In the genomic region with DNA sequence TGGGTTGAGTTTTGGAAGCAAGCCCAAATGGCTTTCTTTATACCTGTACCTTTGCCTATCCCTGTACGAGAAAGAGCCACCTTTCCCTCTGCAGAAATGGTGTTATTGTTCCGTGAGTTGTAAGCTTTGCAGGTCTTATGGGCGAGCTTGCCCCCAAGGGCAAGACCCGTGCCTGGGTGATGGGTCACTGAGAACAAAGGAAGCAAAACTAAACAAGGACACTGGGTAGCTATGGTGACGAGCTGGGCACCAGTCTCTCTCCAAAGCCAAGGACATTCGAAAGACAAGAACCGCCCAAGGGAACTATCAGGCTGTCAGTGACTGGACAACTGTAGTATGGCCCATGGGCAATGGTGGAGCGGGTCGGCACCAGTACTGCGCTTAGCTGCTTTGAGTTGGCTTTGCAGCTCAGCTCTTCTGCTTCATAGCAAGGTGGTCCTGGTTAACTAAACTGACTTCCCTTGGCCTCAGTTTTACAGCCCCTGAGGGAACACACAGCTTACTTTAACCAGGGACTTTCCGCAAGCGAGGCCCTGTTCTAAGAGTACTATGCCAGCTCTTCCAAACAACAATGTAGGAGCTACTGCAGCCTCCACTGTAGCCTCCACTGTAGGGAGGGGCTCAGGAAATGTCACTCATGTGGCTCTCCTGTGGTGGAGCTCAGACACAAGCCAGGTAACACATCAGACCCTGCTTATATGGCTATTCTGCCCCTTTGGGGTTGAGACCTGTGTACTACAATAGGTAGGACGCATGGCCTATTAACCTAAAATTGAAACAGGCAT, we compare ENCODE assay signal across 17 mouse cellular contexts.
DNase-seq lines count a peak whose midpoint lies in the region; ATAC-seq and TF ChIP-seq lines count a peak whose summit lies in the region.
"Had no signal": no experiment of that assay in that cellular context is flagged by ENCODE, and none has a peak within 500 bp of the region (broad histone marks: within the 10 kb centered on the region; RNA-seq: fewer than 3 reads in every experiment).

No protein-coding gene starts in this region.

- H3K4me1 ChIP-seq in hindbrain, postnatal 0 days (ENCODE audit: insufficient read depth, low read length) = no peaks in the 10 kb centered on the region
- H3K4me1 ChIP-seq in hindbrain, embryonic 13.5 days (replicated peaks) = no peaks in the 10 kb centered on the region
- peaks cover 2% of the 10 kb centered on the region; the same call in 1 of the 2 replicates for H3K4me1 ChIP-seq in spleen, adult 2 months (ENCODE audit: control insufficient read depth, insufficient read depth, insufficient read length)
- H3K4me1 ChIP-seq: neural tube, embryonic 15.5 days had no signal

- ATAC-seq in hindbrain, postnatal 0 days = peak; percentile 43; the same call in 1 of the 2 replicates
- no peak for ATAC-seq in hindbrain, embryonic 13.5 days (ENCODE audit: low FRiP score)
- ATAC-seq in inflammation-experienced regulatory T-cells, adult 6 months = peak; percentile 51
- ATAC-seq in monocyte, adult 5-6 weeks (replicated peaks; ENCODE audit: insufficient number of reproducible peaks, low FRiP score, low TSS enrichment, poor library complexity, severe bottlenecking) = no peak
- ATAC-seq: forebrain, embryonic 13.5 days had no signal

- 0 out of 2 replicates have a peak overlapping the region, but pooled peaks have one; percentile 3 for H3K4me2 ChIP-seq in hindbrain, postnatal 0 days (ENCODE audit: low read depth, low read length)
- H3K4me2 ChIP-seq in hindbrain, embryonic 13.5 days = no peak overlapping the region
- H3K4me2 ChIP-seq: forebrain, embryonic 13.5 days; heart, embryonic 15.5 days; hindbrain, embryonic 14.5 days; lung, embryonic 14.5 days; neural tube, embryonic 15.5 days had no signal

- H3K9me3 ChIP-seq in hindbrain, postnatal 0 days (ENCODE audit: low read length) = no peaks in the 10 kb centered on the region
- no peaks in the 10 kb centered on the region for H3K9me3 ChIP-seq in hindbrain, embryonic 13.5 days
- H3K9me3 ChIP-seq: forebrain, embryonic 13.5 days; heart, embryonic 15.5 days; neural tube, embryonic 15.5 days had no signal

- H3K4me3 ChIP-seq in hindbrain, postnatal 0 days (ENCODE audit: low read length) = no peak overlapping the region
- H3K4me3 ChIP-seq in hindbrain, embryonic 13.5 days = no peak overlapping the region
- H3K4me3 ChIP-seq in spleen, adult 2 months (ENCODE audit: extremely low read depth, insufficient read depth, insufficient read length) = no peak overlapping the region
- H3K4me3 ChIP-seq: forebrain, embryonic 13.5 days; heart, embryonic 15.5 days; megakaryocyte, embryonic 14.5 days; neural tube, embryonic 15.5 days had no signal

- H3K9ac ChIP-seq in hindbrain, postnatal 0 days (replicated peaks; ENCODE audit: low read length) = no peak overlapping the region
- H3K9ac ChIP-seq in hindbrain, embryonic 13.5 days = no peak overlapping the region
- H3K9ac ChIP-seq: forebrain, embryonic 13.5 days; heart, embryonic 15.5 days; hindbrain, embryonic 14.5 days; lung, embryonic 14.5 days; neural tube, embryonic 15.5 days had no signal

- WGBS in hindbrain, postnatal 0 days = 68% methylated on average over 13 of the region's 13 CpGs
- 73% methylated on average over 13 of the region's 13 CpGs for WGBS in hindbrain, embryonic 13.5 days
- WGBS in spleen, adult 2 months = 91% methylated on average over 13 of the region's 13 CpGs

- no peaks in the 10 kb centered on the region for H3K27me3 ChIP-seq in hindbrain, postnatal 0 days (ENCODE audit: insufficient read depth, low read length)
- H3K27me3 ChIP-seq in hindbrain, embryonic 13.5 days = no peaks in the 10 kb centered on the region
- H3K27me3 ChIP-seq in spleen, adult 2 months (ENCODE audit: control insufficient read depth, insufficient read depth, low read length) = no peaks in the 10 kb centered on the region
- H3K27me3 ChIP-seq: forebrain, embryonic 13.5 days; heart, embryonic 15.5 days; megakaryocyte, embryonic 14.5 days; neural tube, embryonic 15.5 days had no signal

- no peak for TF ChIP-seq POLR2A in spleen, adult 2 months (IDR thresholded peaks at IDR 0.05; ENCODE audit: low read depth, low read length)

- DNase-seq in hindbrain, postnatal 0 days (ENCODE audit: low spot score) = peak; percentile 21
- no peak for DNase-seq in spleen, adult 2 months (ENCODE audit: low read depth in 1 of 2, low spot score in 2 of 2)
- no peak for DNase-seq in spleen, postnatal 4 days (ENCODE audit: low spot score in 2 of 2)
- peak; percentile 63 for DNase-seq in adrenal gland, adult 8-10 months
- no peak for DNase-seq in right cerebral cortex, postnatal 14 days
- DNase-seq: cerebellum, adult 2 months; kidney, adult 9 months; right cerebral cortex, postnatal 25 days had no signal

- TF ChIP-seq CTCF in hindbrain, postnatal 0 days (IDR thresholded peaks at IDR 0.05; ENCODE audit: low read depth) = no peak
- no peak for TF ChIP-seq CTCF in spleen, adult 2 months (IDR thresholded peaks at IDR 0.05; ENCODE audit: extremely low read depth, insufficient read depth, insufficient read length, insufficient replicate concordance)

- H3K27ac ChIP-seq in hindbrain, postnatal 0 days = no peak overlapping the region
- H3K27ac ChIP-seq in hindbrain, embryonic 13.5 days = no peak overlapping the region
- peak overlapping the region; percentile 30 for H3K27ac ChIP-seq in spleen, adult 2 months (ENCODE audit: insufficient read depth, low read length)
- H3K27ac ChIP-seq: forebrain, embryonic 13.5 days; heart, embryonic 15.5 days; hindbrain, embryonic 14.5 days; neural tube, embryonic 15.5 days had no signal

- H3K36me3 ChIP-seq in hindbrain, postnatal 0 days (ENCODE audit: insufficient read depth, low read length) = no peaks in the 10 kb centered on the region
- H3K36me3 ChIP-seq in hindbrain, embryonic 13.5 days = no peaks in the 10 kb centered on the region
- no peaks in the 10 kb centered on the region for H3K36me3 ChIP-seq in spleen, adult 2 months (ENCODE audit: control insufficient read depth, insufficient read depth, low read length)
- H3K36me3 ChIP-seq: heart, embryonic 15.5 days; neural tube, embryonic 15.5 days had no signal

Comparison
In these comparisons a context has a peak if more than half of its experiments do, and no peak if none do; other contexts are left out.
1. ATAC-seq: peak in hindbrain, postnatal 0 days (single experiment) and inflammation-experienced regulatory T-cells, adult 6 months (single experiment); none in hindbrain, embryonic 13.5 days (single experiment) and monocyte, adult 5-6 weeks (single experiment).
2. DNase-seq: peak in hindbrain, postnatal 0 days (single experiment) and adrenal gland, adult 8-10 months (single experiment); none in spleen, adult 2 months (0 of 2), spleen, postnatal 4 days (0 of 2) and right cerebral cortex, postnatal 14 days (single experiment).